Mouse (Mus musculus): Measurements from ENCODE around the gene Kif23. TPM values are rescaled to one million over a fixed set of nuclear protein-coding genes. Genes with fewer than 3 reads are reported as not detected.

Kif23 gene
- polyA plus RNA-seq (2012; fragmentation: generic; extraction: Trizol): 65.2 TPM
- long read RNA-seq, experiment 1, transcript Kif23-201 (23 exons, 3,398 nt): major isoform, 5 of 45 reads
- long read RNA-seq, experiment 1, partial matches to known transcripts: 5 of 45 reads
- long read RNA-seq, experiment 1, other reads (novel, unspliced or antisense): 32 of 45 reads
- long read RNA-seq, experiment 2, transcript Kif23-204 (16 exons, 1,829 nt): minor isoform, 37 of 961 reads
- long read RNA-seq, experiment 2, transcript Kif23-201 (23 exons, 3,398 nt): major isoform, 127 of 961 reads
- long read RNA-seq, experiment 2, partial matches to known transcripts: 78 of 961 reads
- long read RNA-seq, experiment 2, other reads (novel, unspliced or antisense): 718 of 961 reads

DNA sequence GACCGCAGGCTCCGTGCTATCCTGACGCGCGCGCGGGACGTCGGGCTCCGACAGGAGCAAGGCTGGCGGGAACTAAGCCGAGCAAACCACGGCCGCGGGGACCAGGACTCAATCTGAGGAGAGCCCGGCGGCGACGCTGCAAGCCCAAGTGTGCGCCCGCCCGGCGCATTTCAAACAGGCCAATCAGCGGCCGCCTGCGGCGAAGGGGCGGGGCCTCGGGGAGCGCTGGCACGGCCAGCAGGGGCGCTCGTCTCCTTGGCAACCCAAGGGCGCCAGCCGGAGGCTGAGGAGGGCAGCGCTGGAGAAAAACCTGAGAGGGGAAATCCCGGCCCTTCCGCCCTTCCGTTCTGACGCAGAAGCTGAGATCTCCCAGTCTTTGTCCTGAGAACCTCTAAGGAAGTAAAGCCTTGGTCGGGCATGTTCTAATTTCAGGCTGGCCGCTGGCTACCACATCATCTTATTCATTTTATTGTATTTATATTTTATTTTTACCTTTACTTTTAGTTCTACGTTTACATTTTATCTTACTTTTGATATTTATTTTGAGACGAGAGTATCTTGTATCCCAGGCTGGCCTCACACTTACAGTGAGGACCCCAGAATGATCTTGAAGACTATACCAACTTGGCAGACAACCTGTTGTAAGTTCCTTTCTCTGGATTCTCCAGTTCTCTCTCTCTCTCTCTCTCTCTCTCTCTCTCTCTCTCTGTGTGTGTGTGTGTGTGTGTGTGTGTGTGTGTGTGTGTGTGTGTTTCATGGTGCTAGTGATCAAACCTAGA lies at the start of gene Kif23:
Kif23 (minus strand) TSS at position 152 of the 779 bp plus-strand sequence.
- H3K79me2 ChIP-seq (ENCODE audit: control insufficient read depth, insufficient read depth): peaks cover 67% of the 10 kb centered on the region

DNA sequence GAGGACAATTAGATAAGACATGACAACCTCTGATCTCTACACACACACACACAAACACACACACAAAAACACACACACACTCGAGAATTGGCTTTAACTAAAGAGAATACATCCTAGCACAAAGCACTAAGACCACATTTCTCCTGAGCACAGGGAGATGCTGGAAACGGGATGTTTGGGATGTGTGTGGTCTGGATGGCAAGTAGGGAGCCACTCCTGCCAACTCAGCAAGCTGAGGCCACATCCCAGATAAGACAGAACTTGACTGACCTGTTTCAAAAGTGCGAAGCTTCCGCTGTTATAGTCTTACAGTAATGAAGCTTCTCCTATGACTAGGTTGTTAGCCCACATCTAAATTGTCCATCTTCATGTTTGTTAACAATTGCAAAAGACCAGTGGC lies 44.6 kb upstream of the Kif23 start:
- no peaks in the 10 kb centered on the region for H3K36me3 ChIP-seq (ENCODE audit: control insufficient read depth, insufficient read depth)
- no peaks in the 10 kb centered on the region for H3K79me2 ChIP-seq (ENCODE audit: control insufficient read depth, insufficient read depth)
- no peak for TF ChIP-seq MAX (IDR thresholded peaks at IDR 0.05)
- no peak overlapping the region for H3K4me3 ChIP-seq (ENCODE audit: insufficient read depth, poor library complexity, severe bottlenecking)
- H3ac ChIP-seq (ENCODE audit: control insufficient read depth, insufficient read length, low read depth): no peak overlapping the region
- peaks cover 4% of the 10 kb centered on the region for H3K27me3 ChIP-seq (ENCODE audit: control insufficient read depth, insufficient read depth, insufficient read length)
- H3K79me3 ChIP-seq (ENCODE audit: low read depth): no peaks in the 10 kb centered on the region

More for the DNA sequence above, at the start of gene Kif23:
- TF ChIP-seq CTCF (IDR thresholded peaks at IDR 0.05; ENCODE audit: control insufficient read depth, insufficient read depth, insufficient read length) (peak; percentile 77), FOSL1 (IDR thresholded peaks at IDR 0.05; ENCODE audit: insufficient read depth, low read length, poor library complexity, severe bottlenecking) (no peak)
- Histone ChIP-seq H3K79me3 (ENCODE audit: low read depth) (peaks cover 44% of the 10 kb centered on the region), H3ac (ENCODE audit: control insufficient read depth, insufficient read length, low read depth) (peak within 1 kb of the TSS; percentile 91), H3K36me3 (ENCODE audit: control insufficient read depth, insufficient read depth) (peaks cover 35% of the 10 kb centered on the region), H3K27me3 (ENCODE audit: control insufficient read depth, insufficient read depth, insufficient read length) (no peaks in the 10 kb centered on the region), H3K4me3 (ENCODE audit: insufficient read depth, poor library complexity, severe bottlenecking) (peak within 1 kb of the TSS; percentile 72)

DNA sequence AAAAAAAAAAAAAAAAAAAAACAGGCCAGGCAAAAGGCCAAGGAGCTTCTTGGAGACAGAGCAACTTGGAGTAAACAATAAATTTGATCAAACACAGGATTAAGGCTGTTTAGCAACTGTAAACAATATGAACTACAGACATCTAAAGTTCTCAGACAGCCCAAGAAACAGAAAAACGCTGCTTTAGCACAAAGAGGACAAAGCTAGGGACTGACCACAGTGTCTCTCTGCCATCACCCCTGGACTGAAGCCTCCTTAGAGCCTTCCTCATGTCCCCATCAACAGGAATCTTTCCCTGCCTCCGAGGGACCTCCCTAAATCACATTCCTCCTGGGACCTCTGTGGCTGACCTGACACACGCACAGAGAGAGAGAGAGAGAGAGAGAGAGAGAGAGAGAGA lies 44.2 kb upstream of the Kif23 start:
- TF ChIP-seq MYOG (IDR thresholded peaks at IDR 0.05; ENCODE audit: control insufficient read depth, extremely low read depth, insufficient read length) (no peak), USF1 (IDR thresholded peaks at IDR 0.05; ENCODE audit: low read depth) (no peak), CEBPB (IDR thresholded peaks at IDR 0.05; ENCODE audit: low read depth) (no peak), MYOD1 (IDR thresholded peaks at IDR 0.05; ENCODE audit: control insufficient read depth, insufficient read length, low read depth) (no peak)
- Histone ChIP-seq H3K36me3 (ENCODE audit: control insufficient read depth, insufficient read depth) (no peaks in the 10 kb centered on the region), H3K79me2 (ENCODE audit: control insufficient read depth, insufficient read depth) (no peaks in the 10 kb centered on the region), H3K79me3 (ENCODE audit: low read depth) (no peaks in the 10 kb centered on the region), H3ac (ENCODE audit: control insufficient read depth, insufficient read length, low read depth) (no peak overlapping the region), H3K27me3 (ENCODE audit: control insufficient read depth, insufficient read depth, insufficient read length) (peaks cover 4% of the 10 kb centered on the region), H3K4me3 (ENCODE audit: insufficient read depth, poor library complexity, severe bottlenecking) (no peak overlapping the region)

DNA sequence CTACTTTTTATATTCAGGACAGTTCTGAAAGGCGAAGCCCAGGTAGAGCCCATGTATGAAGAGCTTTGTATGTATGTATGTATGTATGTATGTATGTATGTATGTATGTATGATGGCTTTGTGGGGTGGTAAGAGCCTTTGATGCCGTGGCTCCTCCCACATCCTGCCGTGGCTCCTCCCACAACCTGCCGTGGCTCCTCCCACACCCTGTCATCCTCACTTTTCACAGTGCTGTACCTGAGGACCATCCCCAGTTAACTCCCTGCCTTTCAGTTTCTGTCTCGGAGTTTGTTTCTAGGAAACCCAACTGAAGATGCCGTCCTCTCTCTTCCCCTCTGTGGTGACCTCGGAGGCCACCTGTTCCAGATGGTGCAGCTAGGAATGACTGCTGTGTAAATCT lies 39.5 kb upstream of the Kif23 start:
- no peak overlapping the region for H3K4me3 ChIP-seq (ENCODE audit: insufficient read depth, poor library complexity, severe bottlenecking)
- no peaks in the 10 kb centered on the region for H3K27me3 ChIP-seq (ENCODE audit: control insufficient read depth, insufficient read depth, insufficient read length)
- no peaks in the 10 kb centered on the region for H3K79me2 ChIP-seq (ENCODE audit: control insufficient read depth, insufficient read depth)
- TF ChIP-seq MYOD1 (IDR thresholded peaks at IDR 0.05; ENCODE audit: control insufficient read depth, insufficient read length, low read depth) (no peak), MAX (IDR thresholded peaks at IDR 0.05) (no peak), CTCF (IDR thresholded peaks at IDR 0.05; ENCODE audit: control insufficient read depth, insufficient read depth, insufficient read length) (no peak), FOSL1 (IDR thresholded peaks at IDR 0.05; ENCODE audit: insufficient read depth, low read length, poor library complexity, severe bottlenecking) (no peak), MYOG (IDR thresholded peaks at IDR 0.05; ENCODE audit: control insufficient read depth, extremely low read depth, insufficient read length) (no peak), CEBPB (IDR thresholded peaks at IDR 0.05; ENCODE audit: low read depth) (no peak), USF1 (IDR thresholded peaks at IDR 0.05; ENCODE audit: low read depth) (no peak)
- no peaks in the 10 kb centered on the region for H3K79me3 ChIP-seq (ENCODE audit: low read depth)
- no peaks in the 10 kb centered on the region for H3K36me3 ChIP-seq (ENCODE audit: control insufficient read depth, insufficient read depth)
- no peak overlapping the region for H3ac ChIP-seq (ENCODE audit: control insufficient read depth, insufficient read length, low read depth)

DNA sequence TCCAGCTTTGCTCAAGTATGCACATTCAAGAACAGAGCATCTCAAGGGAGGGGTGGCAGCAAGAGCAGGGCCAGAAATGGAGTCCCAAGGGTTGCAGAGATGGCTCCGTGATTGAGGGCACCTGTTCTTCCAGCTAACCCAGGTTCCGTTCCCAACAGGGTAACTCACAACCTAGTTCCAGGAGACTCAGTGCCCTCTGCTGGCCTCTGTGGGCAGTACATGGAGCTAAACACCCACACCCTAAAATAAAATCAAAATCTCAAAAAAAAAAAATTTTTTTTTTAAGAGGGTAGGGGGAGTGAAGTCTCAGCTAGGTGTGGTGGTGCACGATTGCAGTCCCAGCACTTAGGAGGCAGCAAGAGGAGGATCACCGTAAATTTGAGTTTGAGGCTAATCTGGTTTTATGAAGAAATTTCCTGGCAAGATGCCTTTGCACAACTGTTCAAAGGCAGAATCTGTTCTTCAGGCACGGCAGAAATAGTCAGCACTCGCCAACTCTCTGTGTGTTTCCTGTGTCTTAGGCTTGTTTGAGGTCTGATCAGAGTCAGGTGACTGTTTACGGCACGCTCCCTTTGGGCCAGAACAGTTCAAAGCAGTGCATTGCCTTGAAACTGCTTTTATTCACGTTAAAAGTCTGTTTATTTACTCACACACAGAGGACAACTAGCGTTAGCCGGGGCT lies 38.7 kb upstream of the Kif23 start:
- H3K27me3 ChIP-seq (ENCODE audit: control insufficient read depth, insufficient read depth, insufficient read length): no peaks in the 10 kb centered on the region
- TF ChIP-seq CTCF (IDR thresholded peaks at IDR 0.05; ENCODE audit: control insufficient read depth, insufficient read depth, insufficient read length): peak; percentile 14
- TF ChIP-seq MYOD1 (IDR thresholded peaks at IDR 0.05; ENCODE audit: control insufficient read depth, insufficient read length, low read depth): no peak

More for the DNA sequence above, 38.7 kb upstream of the Kif23 start:
- Histone ChIP-seq H3ac (ENCODE audit: control insufficient read depth, insufficient read length, low read depth) (no peak overlapping the region), H3K4me3 (ENCODE audit: insufficient read depth, poor library complexity, severe bottlenecking) (no peak overlapping the region), H3K36me3 (ENCODE audit: control insufficient read depth, insufficient read depth) (no peaks in the 10 kb centered on the region), H3K79me2 (ENCODE audit: control insufficient read depth, insufficient read depth) (no peaks in the 10 kb centered on the region), H3K79me3 (ENCODE audit: low read depth) (no peaks in the 10 kb centered on the region)

Data from C2C12 (cell line).